Mouse (Mus musculus): Measurements from ENCODE around the gene Sctr. TPM values are rescaled to one million over a fixed set of nuclear protein-coding genes. Genes with fewer than 3 reads are reported as not detected.

The Sctr gene
- polyA plus RNA-seq, 1 experiment = 1.9 TPM

- Histone ChIP-seq H3K4me3 (peak overlapping the region; percentile 59), H3K36me3 (ENCODE audit: control insufficient read depth, insufficient read depth) (no peaks in the 10 kb centered on the region), H3K79me2 (ENCODE audit: control insufficient read depth, insufficient read depth) (peaks cover 15% of the 10 kb centered on the region), H3K27me3 (ENCODE audit: control insufficient read depth, insufficient read depth, insufficient read length) (no peaks in the 10 kb centered on the region), H3ac (ENCODE audit: control insufficient read depth, insufficient read length) (peak overlapping the region; percentile 16), H3K4me2 (ENCODE audit: low read depth) (peak overlapping the region; percentile 84)
- TF ChIP-seq SRF (IDR thresholded peaks at IDR 0.05; ENCODE audit: control insufficient read depth, insufficient read length, low read depth) = no peak
- no peak for TF ChIP-seq E2F4 (IDR thresholded peaks at IDR 0.05; ENCODE audit: insufficient read depth)
- no peak for TF ChIP-seq TCF3 (IDR thresholded peaks at IDR 0.05; ENCODE audit: insufficient read length, low read depth)
- no peak for TF ChIP-seq POLR2A (IDR thresholded peaks at IDR 0.05; ENCODE audit: insufficient read length, low read depth)
- TF ChIP-seq MYOG (IDR thresholded peaks at IDR 0.05; ENCODE audit: control insufficient read depth in 1 of 3, insufficient read depth in 1 of 3, insufficient read length in 2 of 3, low read depth in 2 of 3) = no peak
- no peak for TF ChIP-seq POLR2AphosphoS2 (IDR thresholded peaks at IDR 0.05; ENCODE audit: insufficient read length, low read depth)
- no peak for TF ChIP-seq CEBPB (IDR thresholded peaks at IDR 0.05; ENCODE audit: insufficient read depth, poor library complexity, severe bottlenecking)
- no peak for TF ChIP-seq MYOD1 (IDR thresholded peaks at IDR 0.05; ENCODE audit: control insufficient read depth in 1 of 3, insufficient read length in 2 of 3, low read depth in 2 of 3)
- TF ChIP-seq TCF12 (IDR thresholded peaks at IDR 0.05; ENCODE audit: insufficient read depth, poor library complexity, severe bottlenecking) = no peak
- TF ChIP-seq REST (IDR thresholded peaks at IDR 0.05; ENCODE audit: insufficient read depth, insufficient read length) = no peak
- TF ChIP-seq MAX (IDR thresholded peaks at IDR 0.05; ENCODE audit: low read depth) = no peak
- no peak for TF ChIP-seq USF1 (IDR thresholded peaks at IDR 0.05; ENCODE audit: low read depth)
Measured at GRCm38 (mm10) chr1:120072900-120073299, 66.2 kb downstream of the Sctr start.

GRCm38 (mm10) chr1:120073519-120074306 lies 67.0 kb downstream of the Sctr start, which contains the start of gene Tmem37:
TSS of gene Tmem37 (minus strand) at chr1:120074074.
- Histone ChIP-seq H3K36me3 (ENCODE audit: control insufficient read depth, insufficient read depth) (no peaks in the 10 kb centered on the region), H3ac (ENCODE audit: control insufficient read depth, insufficient read length) (peak within 1 kb of the TSS; percentile 16)

GRCm38 (mm10) chr1:120074307-120074702 lies 67.6 kb downstream of the Sctr start:
- Histone ChIP-seq H3K27me3 (ENCODE audit: control insufficient read depth, insufficient read depth, insufficient read length) (no peaks in the 10 kb centered on the region), H3ac (ENCODE audit: control insufficient read depth, insufficient read length) (no peak overlapping the region), H3K4me2 (ENCODE audit: low read depth) (peak overlapping the region; percentile 84), H3K4me3 (peak overlapping the region; percentile 59), H3K36me3 (ENCODE audit: control insufficient read depth, insufficient read depth) (no peaks in the 10 kb centered on the region), H3K79me2 (ENCODE audit: control insufficient read depth, insufficient read depth) (peaks cover 15% of the 10 kb centered on the region)
- TF ChIP-seq USF1 (IDR thresholded peaks at IDR 0.05; ENCODE audit: low read depth) = no peak
- no peak for TF ChIP-seq REST (IDR thresholded peaks at IDR 0.05; ENCODE audit: insufficient read depth, insufficient read length)
- TF ChIP-seq SRF (IDR thresholded peaks at IDR 0.05; ENCODE audit: control insufficient read depth, insufficient read length, low read depth) = no peak
- TF ChIP-seq TCF12 (IDR thresholded peaks at IDR 0.05; ENCODE audit: insufficient read depth, poor library complexity, severe bottlenecking) = no peak

More at GRCm38 (mm10) chr1:120073519-120074306, 67.0 kb downstream of the Sctr start, which contains the start of gene Tmem37:
- no peaks in the 10 kb centered on the region for H3K27me3 ChIP-seq (ENCODE audit: control insufficient read depth, insufficient read depth, insufficient read length)
- peaks cover 15% of the 10 kb centered on the region for H3K79me2 ChIP-seq (ENCODE audit: control insufficient read depth, insufficient read depth)
- peak in 1 of 3 experiments; percentile 28 for TF ChIP-seq MYOD1 (IDR thresholded peaks at IDR 0.05; ENCODE audit: control insufficient read depth in 1 of 3, insufficient read length in 2 of 3, low read depth in 2 of 3)
- TF ChIP-seq CEBPB (IDR thresholded peaks at IDR 0.05; ENCODE audit: insufficient read depth, poor library complexity, severe bottlenecking) = no peak
- peak; percentile 88 for TF ChIP-seq POLR2A (IDR thresholded peaks at IDR 0.05; ENCODE audit: insufficient read length, low read depth)
- peak; percentile 89 for TF ChIP-seq POLR2AphosphoS2 (IDR thresholded peaks at IDR 0.05; ENCODE audit: insufficient read length, low read depth)
- peak in 1 of 3 experiments; percentile 40 for TF ChIP-seq MYOG (IDR thresholded peaks at IDR 0.05; ENCODE audit: control insufficient read depth in 1 of 3, insufficient read depth in 1 of 3, insufficient read length in 2 of 3, low read depth in 2 of 3)
- H3K4me3 ChIP-seq = peak within 1 kb of the TSS; percentile 59
- H3K4me2 ChIP-seq (ENCODE audit: low read depth) = peak within 1 kb of the TSS; percentile 84

GRCm38 (mm10) chr1:120074931-120075330 lies 68.2 kb downstream of the Sctr start:
- Histone ChIP-seq H3K4me2 (ENCODE audit: low read depth) (peak overlapping the region; percentile 84), H3ac (ENCODE audit: control insufficient read depth, insufficient read length) (no peak overlapping the region), H3K36me3 (ENCODE audit: control insufficient read depth, insufficient read depth) (no peaks in the 10 kb centered on the region), H3K79me2 (ENCODE audit: control insufficient read depth, insufficient read depth) (peaks cover 15% of the 10 kb centered on the region), H3K4me3 (no peak overlapping the region), H3K27me3 (ENCODE audit: control insufficient read depth, insufficient read depth, insufficient read length) (no peaks in the 10 kb centered on the region)
- TF ChIP-seq POLR2AphosphoS2 (IDR thresholded peaks at IDR 0.05; ENCODE audit: insufficient read length, low read depth) (no peak), TCF3 (IDR thresholded peaks at IDR 0.05; ENCODE audit: insufficient read length, low read depth) (no peak), MYOG (IDR thresholded peaks at IDR 0.05; ENCODE audit: control insufficient read depth in 1 of 3, insufficient read depth in 1 of 3, insufficient read length in 2 of 3, low read depth in 2 of 3) (no peak), REST (IDR thresholded peaks at IDR 0.05; ENCODE audit: insufficient read depth, insufficient read length) (no peak), MYOD1 (IDR thresholded peaks at IDR 0.05; ENCODE audit: control insufficient read depth in 1 of 3, insufficient read length in 2 of 3, low read depth in 2 of 3) (no peak), E2F4 (IDR thresholded peaks at IDR 0.05; ENCODE audit: insufficient read depth) (no peak), MAX (IDR thresholded peaks at IDR 0.05; ENCODE audit: low read depth) (no peak), CEBPB (IDR thresholded peaks at IDR 0.05; ENCODE audit: insufficient read depth, poor library complexity, severe bottlenecking) (no peak), TCF12 (IDR thresholded peaks at IDR 0.05; ENCODE audit: insufficient read depth, poor library complexity, severe bottlenecking) (no peak), POLR2A (IDR thresholded peaks at IDR 0.05; ENCODE audit: insufficient read length, low read depth) (no peak), USF1 (IDR thresholded peaks at IDR 0.05; ENCODE audit: low read depth) (no peak), SRF (IDR thresholded peaks at IDR 0.05; ENCODE audit: control insufficient read depth, insufficient read length, low read depth) (no peak)

Data from myocyte (in vitro differentiated cells).